Mouse (Mus musculus): ENCODE data around the gene Tcf7. TPM values are rescaled to one million over a fixed set of nuclear protein-coding genes. Genes with fewer than 3 reads are reported as not detected.

Tcf7 gene
- 1 to 10 TPM; 3.3 to 6.2 TPM for total RNA-seq (2021)

DNA sequence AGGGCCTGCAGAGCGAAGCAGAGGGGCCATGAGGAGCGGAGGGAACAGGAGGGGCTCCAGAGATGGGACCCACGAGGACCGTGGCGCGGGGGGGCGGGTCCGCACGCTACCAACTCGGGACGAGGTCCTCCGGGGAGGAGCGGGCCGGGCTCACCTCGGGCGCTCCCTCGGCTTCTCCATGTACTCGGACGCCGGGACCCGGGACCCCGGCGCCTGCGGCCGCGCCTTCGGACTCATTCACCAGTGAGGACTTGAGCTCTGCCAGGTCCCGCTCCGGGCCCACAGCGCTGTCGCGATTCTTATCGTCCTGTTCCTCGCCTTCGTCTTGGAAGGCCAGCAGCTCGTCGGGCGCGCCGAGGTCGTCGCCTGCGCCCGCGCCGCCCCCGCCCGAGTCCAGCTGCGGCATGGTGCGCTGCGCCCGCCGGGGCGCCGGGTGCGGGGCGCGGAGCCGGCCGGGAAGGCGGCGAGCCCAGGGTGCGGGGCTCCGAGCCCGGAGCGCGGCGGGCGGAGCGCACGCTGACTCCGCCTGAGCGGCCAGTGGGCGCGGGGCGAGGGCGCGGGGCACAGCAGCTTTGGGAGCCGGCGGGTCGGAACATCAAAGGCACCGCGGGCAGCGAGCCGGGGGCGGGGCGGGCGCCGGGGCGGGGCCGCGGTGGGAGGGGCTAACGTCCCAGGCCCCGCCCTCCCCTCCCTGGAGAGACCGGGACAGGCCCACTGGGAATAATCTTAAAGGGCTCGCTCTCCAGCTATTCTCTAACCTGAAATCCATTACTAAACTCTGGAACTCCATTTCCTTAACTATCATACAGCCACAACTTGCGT lies at the start of gene Tcf7:
Gene Tcf7 (minus strand): TSS at position 241 of the 822 bp plus-strand sequence.
- DNase-seq: peak; percentile 64

GRCm38 (mm10) chr11:52327313-52327712 lies 44.5 kb upstream of the Tcf7 start:
- intact Hi-C loops (cut with DNase I): loop anchor here (10.0 kb wide), 1 partner anchor 293 kb away; no protein-coding TSS in a partner anchor
- DNase-seq: no peak

More for the DNA sequence above, at the start of gene Tcf7:
- intact Hi-C loops (cut with DNase I): loop anchor here (2.0 kb wide), 2 partner anchors 14 kb away; no protein-coding TSS in a partner anchor

- DNase-seq: no peak
- intact Hi-C loops (cut with DNase I): loop anchor here (10.0 kb wide), 1 partner anchor 290 kb away; no protein-coding TSS in a partner anchor
Measured at GRCm38 (mm10) chr11:52324442-52325367, 41.9 kb upstream of the Tcf7 start.

GRCm38 (mm10) chr11:52321540-52321939 lies 38.7 kb upstream of the Tcf7 start:
- intact Hi-C loops (cut with DNase I): loop anchor here (10.0 kb wide), 1 partner anchor 287 kb away; no protein-coding TSS in a partner anchor
- no peak for DNase-seq

DNA sequence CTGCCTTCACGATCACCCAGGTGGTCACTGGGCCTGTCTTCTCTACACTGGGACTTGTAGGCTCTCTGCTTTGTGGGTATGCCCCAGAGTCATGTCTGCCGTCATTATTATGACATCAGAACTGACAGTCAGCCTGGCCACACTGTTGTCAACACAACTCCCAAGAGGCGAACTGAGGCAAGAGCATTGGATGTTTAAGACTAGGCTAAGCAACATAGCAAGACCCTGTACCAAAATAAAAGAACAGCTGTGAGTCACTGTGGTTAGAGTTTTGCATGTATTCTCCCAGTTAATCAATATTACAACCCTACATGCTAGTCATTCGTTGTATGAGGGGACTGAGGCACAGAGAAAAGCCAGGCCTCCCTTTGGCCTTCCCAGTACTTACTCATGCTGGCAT lies 37.7 kb upstream of the Tcf7 start:
- intact Hi-C loops (cut with DNase I): loop anchor here (10.0 kb wide), 1 partner anchor 286 kb away; no protein-coding TSS in a partner anchor
- DNase-seq: no peak

DNA sequence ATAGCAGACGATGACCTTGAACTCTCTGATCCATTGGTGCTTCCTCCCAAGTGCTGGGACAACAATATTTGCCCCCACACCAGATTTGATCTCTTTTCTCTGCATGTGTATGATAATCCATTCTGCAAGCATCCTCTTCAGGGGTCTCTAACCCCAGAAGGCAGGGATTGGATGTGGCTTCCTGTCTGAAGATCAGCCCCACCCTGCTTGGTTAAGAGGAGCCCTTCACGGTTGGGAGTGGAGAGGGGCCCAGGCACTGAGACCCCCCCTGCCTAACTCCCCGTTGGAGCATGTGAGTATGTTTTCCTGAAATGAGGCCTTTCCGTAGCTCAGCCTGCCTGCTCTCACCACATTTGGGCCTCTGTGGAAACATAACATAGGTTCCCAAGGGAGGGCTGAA lies 36.9 kb upstream of the Tcf7 start:
- intact Hi-C loops (cut with DNase I): loop anchor here (10.0 kb wide), 1 partner anchor 285 kb away; no protein-coding TSS in a partner anchor
- DNase-seq: no peak

DNA sequence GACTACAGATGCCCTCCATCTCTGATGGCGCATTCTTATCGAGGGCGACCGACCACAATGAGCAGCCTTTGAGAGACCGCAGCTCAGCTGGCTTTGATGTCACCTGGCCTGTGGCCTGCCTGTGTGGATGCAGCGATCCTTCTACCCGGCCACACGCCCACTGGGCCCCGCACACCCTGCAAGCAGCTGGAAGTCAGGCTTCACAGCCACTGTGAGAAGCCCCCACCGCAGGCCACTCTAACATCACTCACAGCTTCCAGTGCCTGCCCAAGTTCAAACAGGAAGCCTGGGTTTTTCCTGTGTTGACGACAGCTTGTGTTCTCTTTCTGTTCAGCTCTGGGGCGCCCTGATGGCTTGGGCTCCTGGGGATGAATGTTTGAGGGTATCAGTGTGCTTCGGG lies 35.6 kb upstream of the Tcf7 start:
- intact Hi-C loops (cut with DNase I): no loop called here
- no peak for DNase-seq

- DNase-seq: peak in 1 of 2 experiments; percentile 34
- intact Hi-C loops (cut with DNase I): no loop called here
Measured at GRCm38 (mm10) chr11:52314102-52314793, 31.4 kb upstream of the Tcf7 start.

DNA sequence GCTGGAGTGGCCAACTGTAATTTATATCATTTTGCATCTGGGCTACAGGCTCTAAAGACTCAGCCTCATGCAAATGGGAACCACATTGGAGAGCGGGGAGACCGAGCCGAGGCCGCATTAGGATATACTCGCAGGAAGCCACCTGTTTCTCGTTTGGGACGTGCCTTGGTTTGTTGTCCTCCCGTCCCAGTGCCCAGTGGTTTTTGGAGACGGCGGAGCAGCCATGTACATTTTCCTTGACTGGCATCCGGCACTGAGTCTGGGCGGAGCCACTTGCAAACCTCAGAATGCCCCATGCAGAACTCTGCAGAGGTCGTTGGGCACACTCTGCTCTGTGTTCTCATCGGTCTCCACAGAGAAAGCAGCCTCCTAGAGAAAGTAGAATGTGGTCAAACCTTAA lies 27.9 kb upstream of the Tcf7 start:
- intact Hi-C loops (cut with DNase I): no loop called here
- DNase-seq: no peak

DNA sequence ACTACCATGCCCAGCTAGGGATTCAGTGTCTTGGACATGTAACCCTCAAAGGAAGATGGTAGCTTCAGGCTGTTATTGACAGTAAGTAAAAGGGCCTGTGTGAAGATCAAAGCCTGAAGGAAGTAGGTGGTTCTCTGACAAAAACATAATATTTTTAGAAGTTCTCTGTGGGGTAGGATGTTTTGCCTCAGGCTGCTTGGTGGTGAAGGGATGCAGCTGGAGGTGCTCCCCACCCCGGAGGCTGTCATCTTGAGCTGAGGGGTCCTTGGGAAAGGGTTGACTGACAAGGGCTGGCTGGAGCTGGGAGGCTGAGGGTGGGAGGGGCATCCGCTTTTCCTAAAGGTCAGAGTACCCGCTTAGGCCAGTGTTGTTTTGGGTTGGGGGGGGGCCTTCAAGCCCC lies 26.7 kb upstream of the Tcf7 start:
- intact Hi-C loops (cut with DNase I): no loop called here
- no peak for DNase-seq

DNA sequence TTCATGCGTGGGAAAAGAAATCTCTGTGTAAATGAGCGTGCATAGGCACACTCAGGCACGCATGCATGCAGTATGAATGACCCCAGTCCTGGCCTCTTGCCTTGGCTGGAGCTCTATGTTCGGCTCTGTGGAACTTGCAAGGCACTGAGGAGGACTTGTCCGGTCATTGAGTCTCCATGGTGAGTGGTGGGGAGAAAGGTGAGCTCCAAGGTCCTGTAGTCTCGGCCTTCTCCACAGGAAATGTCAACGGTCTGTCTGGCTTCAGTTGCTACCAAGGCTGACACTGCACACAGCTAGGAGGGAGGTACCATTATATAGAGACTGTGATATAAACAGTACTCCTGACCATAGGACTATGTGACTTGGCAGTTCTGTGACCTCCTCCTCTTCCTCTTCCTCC lies 23.6 kb upstream of the Tcf7 start:
- intact Hi-C loops (cut with DNase I): no loop called here
- no peak for DNase-seq

DNA sequence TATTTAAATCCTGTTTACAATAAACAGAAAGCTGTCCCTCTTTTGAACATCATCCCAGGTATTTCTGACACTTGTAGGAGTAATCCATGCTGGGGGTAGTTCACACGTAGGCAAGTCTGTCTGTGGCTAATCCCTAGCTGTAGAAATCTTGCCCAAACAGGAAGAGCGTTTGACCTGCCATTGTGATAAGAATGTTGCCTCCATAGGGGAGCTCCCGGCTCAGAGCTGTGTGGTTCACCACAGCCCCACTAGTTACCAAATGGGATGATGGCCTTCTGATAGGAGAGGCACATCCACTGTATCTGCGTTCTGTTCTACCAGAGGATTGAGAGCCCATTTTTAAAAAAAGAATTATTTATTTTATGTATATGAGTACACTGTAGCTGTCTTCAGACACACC lies 22.5 kb upstream of the Tcf7 start:
- no peak for DNase-seq
- intact Hi-C loops (cut with DNase I): no loop called here

GRCm38 (mm10) chr11:52302668-52303067 lies 19.9 kb upstream of the Tcf7 start:
- intact Hi-C loops (cut with DNase I): no loop called here
- no peak for DNase-seq

- DNase-seq: no peak
- intact Hi-C loops (cut with DNase I): loop anchor here (5.0 kb wide), 1 partner anchor 43 kb away; no protein-coding TSS in a partner anchor
Measured at GRCm38 (mm10) chr11:52299687-52300086, 16.9 kb upstream of the Tcf7 start.

DNA sequence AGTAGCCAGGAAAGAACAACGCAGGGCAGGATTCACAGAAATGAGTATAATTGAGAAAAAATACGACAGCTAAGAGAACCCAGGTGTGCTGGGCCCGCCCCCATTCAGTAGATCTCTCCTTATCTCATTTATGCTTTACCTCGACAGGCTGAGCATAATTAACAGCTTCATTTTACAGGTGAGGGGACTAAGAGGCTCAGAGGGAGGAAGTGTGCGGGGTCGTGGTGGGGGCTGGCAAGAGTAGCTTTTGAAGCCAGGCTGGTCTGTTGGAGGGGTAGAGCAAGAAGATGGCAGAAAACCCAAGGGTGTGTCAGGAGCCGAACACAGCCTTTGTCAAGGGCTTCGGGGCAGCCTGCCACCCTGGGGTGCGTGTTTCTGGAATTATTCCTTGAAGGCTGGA lies 16.1 kb upstream of the Tcf7 start:
- intact Hi-C loops (cut with DNase I): loop anchor here (5.0 kb wide), 1 partner anchor 43 kb away; no protein-coding TSS in a partner anchor
- DNase-seq: no peak

- DNase-seq: peak; percentile 79 to 87
- intact Hi-C loops (cut with DNase I): loop anchor here (1.0 to 5.0 kb wide), 3 partner anchors 15 to 45 kb away; partner anchors contain the start of gene Tcf7
Measured at GRCm38 (mm10) chr11:52297352-52297751, 14.5 kb upstream of the Tcf7 start.

DNA sequence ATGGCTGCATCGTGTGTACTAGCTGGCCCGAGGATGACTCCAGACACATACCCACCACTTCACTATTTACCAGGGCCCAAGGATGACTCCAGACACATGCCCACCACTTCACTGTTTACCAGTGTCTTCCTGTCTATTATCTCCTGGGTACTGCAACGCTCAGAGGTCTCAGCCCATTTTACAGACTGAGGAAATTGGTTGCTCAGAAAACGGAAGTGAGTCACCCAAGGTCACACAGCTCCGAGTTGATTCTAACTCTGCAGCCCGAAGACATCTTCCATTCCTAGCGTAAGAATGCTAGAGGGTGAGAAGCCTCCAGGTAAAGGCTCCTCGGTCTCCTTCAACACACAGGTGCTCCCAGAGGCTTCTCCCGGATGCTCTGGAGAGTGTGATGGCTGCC lies 11.3 kb upstream of the Tcf7 start:
- intact Hi-C loops (cut with DNase I): no loop called here

GRCm38 (mm10) chr11:52292894-52293293 lies 10.1 kb upstream of the Tcf7 start:
- intact Hi-C loops (cut with DNase I): no loop called here
- DNase-seq: no peak

More for the DNA sequence above, 11.3 kb upstream of the Tcf7 start:
- no peak for DNase-seq

GRCm38 (mm10) chr11:52292346-52292745 lies 9.5 kb upstream of the Tcf7 start:
- intact Hi-C loops (cut with DNase I): no loop called here
- no peak for DNase-seq

GRCm38 (mm10) chr11:52286958-52287305 lies 4.1 kb upstream of the Tcf7 start:
- no peak for DNase-seq
- intact Hi-C loops (cut with DNase I): no loop called here
